Mouse (Mus musculus): ENCODE measurements around the gene Zfhx3. TPM values are rescaled to one million over a fixed set of nuclear protein-coding genes. Genes with fewer than 3 reads are reported as not detected.
A peak's percentile ranks its signal among the peaks of the same experiment; 100 is the strongest.

Gene Zfhx3
- total and polyA plus RNA-seq, 2 experiments = 1.3 to 1.5 TPM

GRCm38 (mm10) chr8:108433321-108433720 lies 490.9 kb downstream of the Zfhx3 start:
- peaks cover 9% of the 10 kb centered on the region for H3K27me3 ChIP-seq (ENCODE audit: control insufficient read depth, insufficient read depth, low read length)
- no peak for TF ChIP-seq CTCF (IDR thresholded peaks at IDR 0.05; ENCODE audit: low read depth, low read length)
- no peak for TF ChIP-seq POLR2A (IDR thresholded peaks at IDR 0.05; ENCODE audit: extremely low read depth, insufficient read depth, low read length)

GRCm38 (mm10) chr8:108434510-108434909 lies 492.1 kb downstream of the Zfhx3 start:
- no peaks in the 10 kb centered on the region for H3K4me1 ChIP-seq (ENCODE audit: control insufficient read depth, insufficient read depth, low read length)
- H3K4me3 ChIP-seq (ENCODE audit: insufficient read depth, low read depth, low read length) = no peak overlapping the region
- no peaks in the 10 kb centered on the region for H3K79me2 ChIP-seq (ENCODE audit: control insufficient read depth, insufficient read depth, low read length)
- WGBS = 43% methylated on average over 4 of the region's 4 CpGs
- H3K27ac ChIP-seq (replicated peaks; ENCODE audit: insufficient read depth, low read depth, low read length) = no peak overlapping the region
- H3K27me3 ChIP-seq (ENCODE audit: control insufficient read depth, insufficient read depth, low read length) = peaks cover 9% of the 10 kb centered on the region
- no peak for DNase-seq (ENCODE audit: extremely low read depth, low read depth, low spot score)
- H3K36me3 ChIP-seq (ENCODE audit: control insufficient read depth, insufficient read depth, low read length) = no peaks in the 10 kb centered on the region
- no peak overlapping the region for H3K9ac ChIP-seq (ENCODE audit: low read depth, low read length)
- no peak for TF ChIP-seq CTCF (IDR thresholded peaks at IDR 0.05; ENCODE audit: low read depth, low read length)
- no peak for TF ChIP-seq POLR2A (IDR thresholded peaks at IDR 0.05; ENCODE audit: extremely low read depth, insufficient read depth, low read length)

More at GRCm38 (mm10) chr8:108433321-108433720, 490.9 kb downstream of the Zfhx3 start:
- no peak overlapping the region for H3K27ac ChIP-seq (replicated peaks; ENCODE audit: insufficient read depth, low read depth, low read length)
- 49% methylated on average over 5 of the region's 5 CpGs for WGBS
- no peak overlapping the region for H3K9ac ChIP-seq (ENCODE audit: low read depth, low read length)
- H3K36me3 ChIP-seq (ENCODE audit: control insufficient read depth, insufficient read depth, low read length) = no peaks in the 10 kb centered on the region
- no peaks in the 10 kb centered on the region for H3K79me2 ChIP-seq (ENCODE audit: control insufficient read depth, insufficient read depth, low read length)
- no peaks in the 10 kb centered on the region for H3K4me1 ChIP-seq (ENCODE audit: control insufficient read depth, insufficient read depth, low read length)
- no peak for DNase-seq (ENCODE audit: extremely low read depth, low read depth, low spot score)
- no peak overlapping the region for H3K4me3 ChIP-seq (ENCODE audit: insufficient read depth, low read depth, low read length)

- peak; percentile 38 for DNase-seq (ENCODE audit: extremely low read depth, low read depth, low spot score)
- TF ChIP-seq CTCF (IDR thresholded peaks at IDR 0.05; ENCODE audit: low read depth, low read length) = no peak
- TF ChIP-seq POLR2A (IDR thresholded peaks at IDR 0.05; ENCODE audit: extremely low read depth, insufficient read depth, low read length) = no peak
- Histone ChIP-seq H3K4me1 (ENCODE audit: control insufficient read depth, insufficient read depth, low read length) (no peaks in the 10 kb centered on the region), H3K27ac (replicated peaks; ENCODE audit: insufficient read depth, low read depth, low read length) (no peak overlapping the region), H3K27me3 (ENCODE audit: control insufficient read depth, insufficient read depth, low read length) (peaks cover 17% of the 10 kb centered on the region), H3K36me3 (ENCODE audit: control insufficient read depth, insufficient read depth, low read length) (no peaks in the 10 kb centered on the region), H3K9ac (ENCODE audit: low read depth, low read length) (no peak overlapping the region), H3K79me2 (ENCODE audit: control insufficient read depth, insufficient read depth, low read length) (no peaks in the 10 kb centered on the region), H3K4me3 (ENCODE audit: insufficient read depth, low read depth, low read length) (no peak overlapping the region)
- 37% methylated on average over 12 of the region's 12 CpGs for WGBS
These were observed 493.9 kb downstream of the Zfhx3 start for GRCm38 (mm10) chr8:108436336-108436735.

- Histone ChIP-seq H3K9ac (ENCODE audit: low read depth, low read length) (no peak overlapping the region), H3K27ac (replicated peaks; ENCODE audit: insufficient read depth, low read depth, low read length) (no peak overlapping the region), H3K27me3 (ENCODE audit: control insufficient read depth, insufficient read depth, low read length) (peaks cover 17% of the 10 kb centered on the region), H3K4me3 (ENCODE audit: insufficient read depth, low read depth, low read length) (no peak overlapping the region), H3K36me3 (ENCODE audit: control insufficient read depth, insufficient read depth, low read length) (no peaks in the 10 kb centered on the region), H3K4me1 (ENCODE audit: control insufficient read depth, insufficient read depth, low read length) (no peaks in the 10 kb centered on the region), H3K79me2 (ENCODE audit: control insufficient read depth, insufficient read depth, low read length) (no peaks in the 10 kb centered on the region)
- WGBS = 93% methylated on average over 13 of the region's 13 CpGs
- no peak for DNase-seq (ENCODE audit: extremely low read depth, low read depth, low spot score)
- TF ChIP-seq POLR2A (IDR thresholded peaks at IDR 0.05; ENCODE audit: extremely low read depth, insufficient read depth, low read length) = no peak
- no peak for TF ChIP-seq CTCF (IDR thresholded peaks at IDR 0.05; ENCODE audit: low read depth, low read length)
These were observed 494.9 kb downstream of the Zfhx3 start for GRCm38 (mm10) chr8:108437316-108437830.

GRCm38 (mm10) chr8:108440476-108440875 lies 498.0 kb downstream of the Zfhx3 start:
- Histone ChIP-seq H3K9ac (ENCODE audit: low read depth, low read length) (no peak overlapping the region), H3K36me3 (ENCODE audit: control insufficient read depth, insufficient read depth, low read length) (no peaks in the 10 kb centered on the region), H3K4me1 (ENCODE audit: control insufficient read depth, insufficient read depth, low read length) (no peaks in the 10 kb centered on the region), H3K79me2 (ENCODE audit: control insufficient read depth, insufficient read depth, low read length) (no peaks in the 10 kb centered on the region), H3K27ac (replicated peaks; ENCODE audit: insufficient read depth, low read depth, low read length) (no peak overlapping the region), H3K4me3 (ENCODE audit: insufficient read depth, low read depth, low read length) (no peak overlapping the region), H3K27me3 (ENCODE audit: control insufficient read depth, insufficient read depth, low read length) (peaks cover 15% of the 10 kb centered on the region)
- 40% methylated on average over 3 of the region's 3 CpGs for WGBS
- no peak for DNase-seq (ENCODE audit: extremely low read depth, low read depth, low spot score)
- TF ChIP-seq POLR2A (IDR thresholded peaks at IDR 0.05; ENCODE audit: extremely low read depth, insufficient read depth, low read length) (no peak), CTCF (IDR thresholded peaks at IDR 0.05; ENCODE audit: low read depth, low read length) (no peak)

GRCm38 (mm10) chr8:108450847-108451246 lies 508.4 kb downstream of the Zfhx3 start:
- Histone ChIP-seq H3K27me3 (ENCODE audit: control insufficient read depth, insufficient read depth, low read length) (0 out of 2 replicates have a peak, but pooled peaks cover 4% of the 10 kb centered on the region), H3K27ac (replicated peaks; ENCODE audit: insufficient read depth, low read depth, low read length) (no peak overlapping the region), H3K4me3 (ENCODE audit: insufficient read depth, low read depth, low read length) (no peak overlapping the region), H3K9ac (ENCODE audit: low read depth, low read length) (no peak overlapping the region), H3K79me2 (ENCODE audit: control insufficient read depth, insufficient read depth, low read length) (no peaks in the 10 kb centered on the region), H3K4me1 (ENCODE audit: control insufficient read depth, insufficient read depth, low read length) (no peaks in the 10 kb centered on the region), H3K36me3 (ENCODE audit: control insufficient read depth, insufficient read depth, low read length) (no peaks in the 10 kb centered on the region)
- 35% methylated on average over 8 of the region's 8 CpGs for WGBS
- TF ChIP-seq POLR2A (IDR thresholded peaks at IDR 0.05; ENCODE audit: extremely low read depth, insufficient read depth, low read length) = no peak
- TF ChIP-seq CTCF (IDR thresholded peaks at IDR 0.05; ENCODE audit: low read depth, low read length) = no peak
- DNase-seq (ENCODE audit: extremely low read depth, low read depth, low spot score) = no peak
